9 mouse cellular contexts compared by ENCODE assay signal in the genomic region with DNA sequence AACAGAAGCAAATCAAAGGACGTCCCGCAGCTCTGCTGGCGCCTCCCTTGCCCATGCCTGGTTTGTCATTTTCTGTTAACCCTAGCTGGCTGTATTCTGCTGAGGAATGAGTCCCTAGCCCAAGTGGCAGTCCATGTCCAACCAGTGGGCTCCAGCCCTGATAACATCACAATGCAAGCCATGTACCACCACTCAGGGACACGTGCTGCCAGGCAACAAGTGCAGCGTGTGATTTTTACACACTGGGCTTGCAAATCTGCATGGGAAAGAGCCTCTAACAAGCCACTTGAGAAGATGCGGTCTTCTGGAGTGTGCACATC. TPM values are rescaled to one million over a fixed set of nuclear protein-coding genes. Genes with fewer than 3 reads are reported as not detected.
DNase-seq lines count a peak whose midpoint lies in the region; ATAC-seq and TF ChIP-seq lines count a peak whose summit lies in the region.
"Had no signal": no experiment of that assay in that cellular context is flagged by ENCODE, and none has a peak within 500 bp of the region (broad histone marks: within the 10 kb centered on the region; RNA-seq: fewer than 3 reads in every experiment).

No protein-coding gene starts in this region.

- H3K4me1 ChIP-seq in stomach, embryonic 14.5 days (ENCODE audit: control insufficient read depth, insufficient read depth, low read length) = peaks cover 15% of the 10 kb centered on the region
- no peaks in the 10 kb centered on the region for H3K4me1 ChIP-seq in stomach, postnatal 0 days (replicated peaks; ENCODE audit: control insufficient read depth, insufficient read depth)
- H3K4me1 ChIP-seq in hindbrain, embryonic 14.5 days (replicated peaks; ENCODE audit: control insufficient read depth, insufficient read depth, low read length) = peaks cover 14% of the 10 kb centered on the region

- H3K4me2 ChIP-seq in stomach, embryonic 14.5 days (replicated peaks; ENCODE audit: low read depth, low read length) = no peak overlapping the region; the same call in 1 of the 2 replicates
- H3K4me2 ChIP-seq in stomach, postnatal 0 days (replicated peaks; ENCODE audit: low read depth) = no peak overlapping the region
- H3K4me2 ChIP-seq in hindbrain, embryonic 14.5 days (replicated peaks) = peak overlapping the region; percentile 20

- ATAC-seq in stomach, embryonic 14.5 days (ENCODE audit: insufficient number of reproducible peaks, insufficient read depth, low FRiP score, low read depth) = no peak
- ATAC-seq in stomach, postnatal 0 days (ENCODE audit: low FRiP score, low TSS enrichment) = no peak
- ATAC-seq in hindbrain, embryonic 14.5 days (ENCODE audit: low FRiP score) = peak; percentile 85

- H3K27me3 ChIP-seq in stomach, embryonic 14.5 days (ENCODE audit: control insufficient read depth, insufficient read depth, low read length) = no peaks in the 10 kb centered on the region
- no peaks in the 10 kb centered on the region for H3K27me3 ChIP-seq in stomach, postnatal 0 days (ENCODE audit: control insufficient read depth, insufficient read depth, low read length)
- no peaks in the 10 kb centered on the region for H3K27me3 ChIP-seq in hindbrain, embryonic 14.5 days (ENCODE audit: control insufficient read depth, insufficient read depth, low read length)

- H3K9ac ChIP-seq in stomach, embryonic 14.5 days (replicated peaks; ENCODE audit: low read depth, low read length) = no peak overlapping the region
- no peak overlapping the region for H3K9ac ChIP-seq in stomach, postnatal 0 days (ENCODE audit: low read length)
- H3K9ac ChIP-seq in hindbrain, embryonic 14.5 days = no peak overlapping the region

- no peaks in the 10 kb centered on the region for H3K36me3 ChIP-seq in stomach, embryonic 14.5 days (ENCODE audit: control insufficient read depth, insufficient read depth, low read length)
- H3K36me3 ChIP-seq in stomach, postnatal 0 days (ENCODE audit: control insufficient read depth, insufficient read depth, low read length) = no peaks in the 10 kb centered on the region
- H3K36me3 ChIP-seq in hindbrain, embryonic 14.5 days (replicated peaks; ENCODE audit: control insufficient read depth, insufficient read depth) = no peaks in the 10 kb centered on the region

- H3K27ac ChIP-seq in gastrocnemius, adult 2 months = peak overlapping the region; percentile 88; the same call in 1 of the 2 replicates
- H3K27ac ChIP-seq in stomach, embryonic 14.5 days (ENCODE audit: low read length) = peak overlapping the region; percentile 33; the same call in 1 of the 2 replicates
- no peak overlapping the region for H3K27ac ChIP-seq in stomach, postnatal 0 days (replicated peaks)
- H3K27ac ChIP-seq in hindbrain, embryonic 14.5 days = peak overlapping the region; percentile 70
- H3K27ac ChIP-seq: kidney, postnatal 0 days had no signal

- H3K4me3 ChIP-seq in gastrocnemius, adult 2 months = no peak overlapping the region
- H3K4me3 ChIP-seq in stomach, embryonic 14.5 days (ENCODE audit: low read depth, low read length) = no peak overlapping the region
- no peak overlapping the region for H3K4me3 ChIP-seq in stomach, postnatal 0 days (ENCODE audit: low read depth, low read length)
- H3K4me3 ChIP-seq in hindbrain, embryonic 14.5 days (replicated peaks; ENCODE audit: low read length) = no peak overlapping the region

- intact Hi-C loops in gastrocnemius, adult 2 months (cut with DNase I) = no loop called here

- TF ChIP-seq CTCF in gastrocnemius, adult 2 months (IDR thresholded peaks at IDR 0.05) = no peak
- no peak for TF ChIP-seq CTCF in stomach, postnatal 0 days (IDR thresholded peaks at IDR 0.05; ENCODE audit: low read depth)

- TF ChIP-seq EP300 in stomach, postnatal 0 days (optimal IDR thresholded peaks at IDR 0.05) = no peak

- DNase-seq in gastrocnemius, adult 2 months = no peak
- DNase-seq in gastrocnemius, postnatal 4 days (ENCODE audit: low spot score in 2 of 2) = no peak
- DNase-seq in stomach, postnatal 0 days (ENCODE audit: low spot score) = no peak
- no peak for DNase-seq in hindbrain, embryonic 14.5 days (ENCODE audit: low spot score)
- DNase-seq in retina, embryonic 14.5 days (ENCODE audit: low spot score) = peak; percentile 17
- DNase-seq in spleen, postnatal 4 days (ENCODE audit: low spot score in 2 of 2) = no peak
- no peak for DNase-seq in lung, postnatal 14 days

- WGBS in stomach, embryonic 14.5 days = 38% methylated on average over 6 of the region's 6 CpGs
- WGBS in stomach, postnatal 0 days = 41% methylated on average over 6 of the region's 6 CpGs
- WGBS in hindbrain, embryonic 14.5 days = 12% methylated on average over 6 of the region's 6 CpGs

- H3K9me3 ChIP-seq in stomach, embryonic 14.5 days (ENCODE audit: control insufficient read depth, low read depth, low read length) = no peaks in the 10 kb centered on the region
- H3K9me3 ChIP-seq in stomach, postnatal 0 days (ENCODE audit: control insufficient read depth, low read length) = no peaks in the 10 kb centered on the region
- no peaks in the 10 kb centered on the region for H3K9me3 ChIP-seq in hindbrain, embryonic 14.5 days (ENCODE audit: control insufficient read depth, low read length)

RNA-seq across cellular contexts. Expression of a gene that starts 13.9 kb away (rescaled TPM):
- 10 to 100 TPM; 13.4 to 20.0 TPM for total RNA-seq in gastrocnemius, adult 2 months (2021)
- total RNA-seq in gastrocnemius, postnatal 4 days (2021) = 10 to 100 TPM; 13.8 to 18.2 TPM
- 60.0 and 67.1 TPM in 2 replicates for polyA plus RNA-seq in stomach, embryonic 14.5 days (2014; fragmentation: Nextera tagmentation; extraction: Ambion mirVana)
- 19.1 and 20.3 TPM in 2 replicates for polyA plus RNA-seq in stomach, postnatal 0 days (2015; fragmentation: Nextera tagmentation; extraction: Ambion mirVana)
- 143 and 155 TPM in 2 replicates for polyA plus RNA-seq in hindbrain, embryonic 14.5 days (2014; fragmentation: Nextera tagmentation; extraction: Ambion mirVana)

RNA-seq across cellular contexts. Expression of a gene that starts 26.8 kb away (rescaled TPM):
- total RNA-seq in gastrocnemius, adult 2 months (2021) = 10 to 100 TPM in 1 of 2 experiments, 1 to 10 TPM in 1; 7.8 to 10.2 TPM
- 10 to 100 TPM; 33.8 to 34.7 TPM for total RNA-seq in gastrocnemius, postnatal 4 days (2021)
- 5.2 and 5.9 TPM in 2 replicates for polyA plus RNA-seq in stomach, embryonic 14.5 days (2014; fragmentation: Nextera tagmentation; extraction: Ambion mirVana)
- 3.0 and 3.4 TPM in 2 replicates for polyA plus RNA-seq in stomach, postnatal 0 days (2015; fragmentation: Nextera tagmentation; extraction: Ambion mirVana)
- polyA plus RNA-seq in hindbrain, embryonic 14.5 days (2014; fragmentation: Nextera tagmentation; extraction: Ambion mirVana) = 4.1 and 4.5 TPM in 2 replicates
